17 mouse cellular contexts compared by ENCODE assay signal in genomic region chr2:103020191-103020987, GRCm38 (mm10). TPM values are rescaled to one million over a fixed set of nuclear protein-coding genes. Genes with fewer than 3 reads are reported as not detected.
A peak's percentile ranks its signal among the peaks of the same experiment; 100 is the strongest.
DNase-seq lines count a peak whose midpoint lies in the region; ATAC-seq and TF ChIP-seq lines count a peak whose summit lies in the region.
"Had no signal": no experiment of that assay in that cellular context is flagged by ENCODE, and none has a peak within 500 bp of the region (broad histone marks: within the 10 kb centered on the region; RNA-seq: fewer than 3 reads in every experiment).

No protein-coding gene starts in this region.

- TF ChIP-seq CTCF in liver, postnatal 0 days (IDR thresholded peaks at IDR 0.05; ENCODE audit: low read depth): 0 out of 2 replicates have a peak, but pooled peaks have one; percentile 2

- H3K27ac ChIP-seq in liver, postnatal 0 days (ENCODE audit: low read depth): no peak overlapping the region
- no peak overlapping the region for H3K27ac ChIP-seq in liver, embryonic 11.5 days (ENCODE audit: low read depth, low read length)
- H3K27ac ChIP-seq in forebrain, embryonic 14.5 days (ENCODE audit: low read depth, low read length): no peak overlapping the region
- H3K27ac ChIP-seq in neural tube, embryonic 14.5 days (ENCODE audit: low read depth, low read length): no peak overlapping the region
- H3K27ac ChIP-seq: liver, embryonic 12.5 days; stomach, embryonic 15.5 days had no signal

- no peak overlapping the region for H3K9ac ChIP-seq in liver, postnatal 0 days (replicated peaks)
- no peak overlapping the region for H3K9ac ChIP-seq in liver, embryonic 11.5 days (ENCODE audit: low read depth, low read length)
- H3K9ac ChIP-seq in forebrain, embryonic 14.5 days (ENCODE audit: low read length): no peak overlapping the region
- no peak overlapping the region for H3K9ac ChIP-seq in neural tube, embryonic 14.5 days (replicated peaks; ENCODE audit: low read depth, low read length)
- H3K9ac ChIP-seq: liver, embryonic 12.5 days; stomach, embryonic 15.5 days had no signal

- no peak for ATAC-seq in liver, postnatal 0 days
- no peak for ATAC-seq in liver, embryonic 11.5 days (replicated peaks; ENCODE audit: low FRiP score)
- peak; percentile 84 for ATAC-seq in forebrain, embryonic 14.5 days
- peak; percentile 51 for ATAC-seq in megakaryocyte progenitor cell, adult 5-6 weeks (replicated peaks; ENCODE audit: poor library complexity)
- ATAC-seq in neural tube, embryonic 14.5 days (ENCODE audit: low read depth): peak; percentile 42; the same call in 1 of the 2 replicates
- no peak for ATAC-seq in monocyte, adult 5-6 weeks (replicated peaks; ENCODE audit: insufficient number of reproducible peaks, low FRiP score, low TSS enrichment, poor library complexity, severe bottlenecking)
- ATAC-seq: activated CD4-positive, CD25-positive, alpha-beta regulatory T cell, adult 4 months; liver, embryonic 12.5 days had no signal

- H3K4me1 ChIP-seq in liver, postnatal 0 days (ENCODE audit: insufficient read depth): peaks cover 4% of the 10 kb centered on the region
- peaks cover 5% of the 10 kb centered on the region for H3K4me1 ChIP-seq in liver, embryonic 11.5 days (replicated peaks; ENCODE audit: control insufficient read depth, insufficient read depth, low read length)
- H3K4me1 ChIP-seq in forebrain, embryonic 14.5 days (ENCODE audit: control insufficient read depth, insufficient read depth, low read length): peaks cover 15% of the 10 kb centered on the region
- H3K4me1 ChIP-seq in neural tube, embryonic 14.5 days (ENCODE audit: control insufficient read depth, insufficient read depth, low read length): no peaks in the 10 kb centered on the region
- H3K4me1 ChIP-seq: stomach, embryonic 15.5 days had no signal

- H3K4me3 ChIP-seq in liver, postnatal 0 days (ENCODE audit: low read depth, low read length): no peak overlapping the region
- no peak overlapping the region for H3K4me3 ChIP-seq in liver, embryonic 11.5 days (ENCODE audit: low read depth, low read length)
- H3K4me3 ChIP-seq in forebrain, embryonic 14.5 days (ENCODE audit: low read depth, low read length): no peak overlapping the region
- no peak overlapping the region for H3K4me3 ChIP-seq in neural tube, embryonic 14.5 days (ENCODE audit: low read depth, low read length)
- H3K4me3 ChIP-seq: liver, embryonic 12.5 days; myocyte; stomach, embryonic 15.5 days had no signal

- peaks cover 18% of the 10 kb centered on the region for H3K36me3 ChIP-seq in liver, postnatal 0 days (replicated peaks; ENCODE audit: insufficient read depth, low read length)
- no peaks in the 10 kb centered on the region for H3K36me3 ChIP-seq in liver, embryonic 11.5 days (ENCODE audit: control insufficient read depth, insufficient read depth, low read length)
- 0 out of 2 replicates have a peak, but pooled peaks cover 4% of the 10 kb centered on the region for H3K36me3 ChIP-seq in forebrain, embryonic 14.5 days (ENCODE audit: control insufficient read depth, insufficient read depth, low read length)
- no peaks in the 10 kb centered on the region for H3K36me3 ChIP-seq in neural tube, embryonic 14.5 days (ENCODE audit: control insufficient read depth, insufficient read depth, low read length)
- H3K36me3 ChIP-seq: stomach, embryonic 15.5 days had no signal

- DNase-seq in liver, postnatal 0 days: no peak
- no peak for DNase-seq in liver, embryonic 11.5 days (ENCODE audit: low spot score)
- DNase-seq in forebrain, embryonic 14.5 days (ENCODE audit: low spot score): peak; percentile 88
- DNase-seq in layer of hippocampus, postnatal 36 days: no peak
- DNase-seq in cerebellum, postnatal 14 days: no peak
- DNase-seq: cerebellum, adult 11-12 months; gastrocnemius, postnatal 10 days; kidney, postnatal 10 days; layer of hippocampus, adult 9-11 months; thymus, postnatal 14 days had no signal

- TF ChIP-seq EP300 in liver, postnatal 0 days (IDR thresholded peaks at IDR 0.05; ENCODE audit: low read depth): no peak

- H3K4me2 ChIP-seq in liver, postnatal 0 days (ENCODE audit: low read depth, low read length): no peak overlapping the region
- no peak overlapping the region for H3K4me2 ChIP-seq in liver, embryonic 11.5 days
- H3K4me2 ChIP-seq in forebrain, embryonic 14.5 days (ENCODE audit: low read length): no peak overlapping the region
- H3K4me2 ChIP-seq in neural tube, embryonic 14.5 days (ENCODE audit: low read depth, low read length): no peak overlapping the region
- H3K4me2 ChIP-seq: liver, embryonic 12.5 days; stomach, embryonic 15.5 days had no signal

- WGBS in liver, postnatal 0 days (ENCODE audit: insufficient replicate concordance): 79% methylated on average over 4 of the region's 4 CpGs
- WGBS in liver, embryonic 11.5 days: 82% methylated on average over 4 of the region's 4 CpGs
- WGBS in forebrain, embryonic 14.5 days: 19% methylated on average over 4 of the region's 4 CpGs
- WGBS in neural tube, embryonic 14.5 days: 27% methylated on average over 4 of the region's 4 CpGs

- H3K9me3 ChIP-seq in liver, postnatal 0 days (ENCODE audit: low read length): no peaks in the 10 kb centered on the region
- H3K9me3 ChIP-seq in liver, embryonic 11.5 days (ENCODE audit: control insufficient read depth, low read length): no peaks in the 10 kb centered on the region
- no peaks in the 10 kb centered on the region for H3K9me3 ChIP-seq in forebrain, embryonic 14.5 days (replicated peaks; ENCODE audit: control insufficient read depth, low read length)
- H3K9me3 ChIP-seq in neural tube, embryonic 14.5 days (ENCODE audit: control insufficient read depth, low read length): no peaks in the 10 kb centered on the region
- H3K9me3 ChIP-seq: liver, embryonic 12.5 days; stomach, embryonic 15.5 days had no signal

- no peaks in the 10 kb centered on the region for H3K27me3 ChIP-seq in liver, postnatal 0 days (ENCODE audit: insufficient read depth, low read length)
- no peaks in the 10 kb centered on the region for H3K27me3 ChIP-seq in liver, embryonic 11.5 days (replicated peaks; ENCODE audit: control insufficient read depth, insufficient read depth, low read length)
- no peaks in the 10 kb centered on the region for H3K27me3 ChIP-seq in forebrain, embryonic 14.5 days (replicated peaks; ENCODE audit: control insufficient read depth, insufficient read depth, low read length)
- H3K27me3 ChIP-seq in neural tube, embryonic 14.5 days (ENCODE audit: control insufficient read depth, insufficient read depth, low read length): no peaks in the 10 kb centered on the region
- H3K27me3 ChIP-seq: liver, embryonic 12.5 days; stomach, embryonic 15.5 days had no signal

RNA-seq across cellular contexts. Expression of gene Pdhx, which starts 52.9 kb away (rescaled TPM):
- 17.4 and 18.1 TPM in 2 replicates for polyA plus RNA-seq in liver, postnatal 0 days (2015; fragmentation: Nextera tagmentation; extraction: Ambion mirVana)
- 36.8 and 41.9 TPM in 2 replicates for polyA plus RNA-seq in liver, embryonic 11.5 days (2014; fragmentation: Nextera tagmentation; extraction: Ambion mirVana)
- 63.8 and 67.5 TPM in 2 replicates for polyA plus RNA-seq in forebrain, embryonic 14.5 days (2014; fragmentation: Nextera tagmentation; extraction: Ambion mirVana)
- total RNA-seq in megakaryocyte progenitor cell, adult 5-6 weeks (2015): 17.9 and 20.9 TPM in 2 replicates
- 28.7 and 29.1 TPM in 2 replicates for total RNA-seq in megakaryocyte progenitor cell, adult 5-6 weeks (2017)
- polyA plus RNA-seq in neural tube, embryonic 14.5 days (2014; fragmentation: Nextera tagmentation; extraction: Ambion mirVana): 72.1 and 76.7 TPM in 2 replicates
- 10 to 100 TPM; 61.1 to 66.4 TPM for total RNA-seq in layer of hippocampus, postnatal 36 days (2021)
- 15.2 to 24.7 TPM (median 16.6 TPM) in 3 replicates for total RNA-seq in monocyte, adult 5-6 weeks (2017)

RNA-seq across cellular contexts. Expression of gene Apip, which starts 53.1 kb away (rescaled TPM):
- polyA plus RNA-seq in liver, postnatal 0 days (2015; fragmentation: Nextera tagmentation; extraction: Ambion mirVana): 28.0 and 28.2 TPM in 2 replicates
- polyA plus RNA-seq in liver, embryonic 11.5 days (2014; fragmentation: Nextera tagmentation; extraction: Ambion mirVana): 63.4 and 67.2 TPM in 2 replicates
- 52.4 and 61.6 TPM in 2 replicates for polyA plus RNA-seq in forebrain, embryonic 14.5 days (2014; fragmentation: Nextera tagmentation; extraction: Ambion mirVana)
- 47.0 and 66.0 TPM in 2 replicates for total RNA-seq in megakaryocyte progenitor cell, adult 5-6 weeks (2015)
- total RNA-seq in megakaryocyte progenitor cell, adult 5-6 weeks (2017): 31.7 and 35.1 TPM in 2 replicates
- 52.1 and 56.3 TPM in 2 replicates for polyA plus RNA-seq in neural tube, embryonic 14.5 days (2014; fragmentation: Nextera tagmentation; extraction: Ambion mirVana)
- total RNA-seq in layer of hippocampus, postnatal 36 days (2021): 10 to 100 TPM; 23.1 to 25.5 TPM
- total RNA-seq in monocyte, adult 5-6 weeks (2017): 10.3 to 18.7 TPM (median 12.1 TPM) in 3 replicates

Comparison
In these comparisons a context has a peak if more than half of its experiments do, and no peak if none do; other contexts are left out.
1. ATAC-seq: peak in forebrain, embryonic 14.5 days (single experiment), megakaryocyte progenitor cell, adult 5-6 weeks (single experiment) and neural tube, embryonic 14.5 days (single experiment); none in liver, postnatal 0 days (single experiment), liver, embryonic 11.5 days (single experiment) and monocyte, adult 5-6 weeks (single experiment).